Mouse (Mus musculus) kidney, adult 9 months (tissue): Measurements from ENCODE around the gene Gm21750.
"Not testable (repeated sequence)": the region's sequence is repeated elsewhere in the genome, so short reads cannot be mapped to it uniquely, and the experiment has no call there.

Experiments used
- DNase-seq: peaks from one replicate; pipeline ENCODE4 v3.0.0; 2022

Gene Gm21750

DNA sequence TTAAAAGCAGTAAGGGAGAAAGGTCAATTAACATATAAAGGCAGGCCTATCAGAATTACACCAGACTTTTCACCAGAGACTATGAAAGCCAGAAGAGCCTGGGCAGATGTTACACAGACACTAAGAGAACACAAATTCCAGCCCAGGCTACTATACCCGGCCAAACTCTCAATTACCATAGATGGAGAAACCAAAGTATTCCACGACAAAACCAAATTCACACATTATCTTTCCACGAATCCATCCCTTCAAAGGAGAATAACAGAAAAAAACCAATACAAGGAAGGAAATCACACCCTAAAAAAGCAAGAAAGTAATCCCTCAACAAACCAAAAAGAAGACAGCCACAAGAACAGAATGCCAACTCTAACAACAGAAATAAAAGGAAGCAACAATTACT lies at the start of gene Gm21750:
TSS of gene Gm21750 (plus strand) at position 301 of the 400 bp plus-strand sequence.
- DNase-seq, result not testable (repeated sequence)

DNA sequence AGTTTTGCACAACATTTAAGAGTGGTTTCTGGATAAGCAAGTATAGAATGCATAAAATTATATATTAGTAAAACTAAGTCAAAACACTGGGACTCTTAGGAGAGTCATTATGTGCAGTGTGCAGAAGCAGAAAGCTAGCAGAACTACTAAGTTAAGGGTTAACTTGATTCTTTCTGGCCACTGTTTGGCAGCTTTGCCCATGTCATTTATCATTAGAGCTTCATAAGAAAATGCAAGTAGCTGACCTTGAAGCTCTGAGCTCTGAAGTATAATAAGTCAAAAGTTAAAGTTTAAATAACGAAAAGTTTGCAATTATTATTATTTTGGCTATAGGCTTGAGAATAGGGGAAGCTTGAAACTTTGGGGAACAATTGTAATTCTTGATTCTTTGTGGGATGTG lies 46.1 kb upstream of the Gm21750 start:
- DNase-seq, result peak; percentile 66

GRCm38 (mm10) chr14:73620880-73621279 lies 40.1 kb upstream of the Gm21750 start:
- no peak for DNase-seq

GRCm38 (mm10) chr14:73622988-73623387 lies 38.0 kb upstream of the Gm21750 start:
- no peak for DNase-seq

GRCm38 (mm10) chr14:73625469-73625868 lies 35.6 kb upstream of the Gm21750 start:
- DNase-seq, result peak; percentile 38

GRCm38 (mm10) chr14:73631511-73631910 lies 29.5 kb upstream of the Gm21750 start:
- DNase-seq, result peak; percentile 85

- peak; percentile 70 for DNase-seq
Measured at GRCm38 (mm10) chr14:73632648-73633263, 28.3 kb upstream of the Gm21750 start.

DNA sequence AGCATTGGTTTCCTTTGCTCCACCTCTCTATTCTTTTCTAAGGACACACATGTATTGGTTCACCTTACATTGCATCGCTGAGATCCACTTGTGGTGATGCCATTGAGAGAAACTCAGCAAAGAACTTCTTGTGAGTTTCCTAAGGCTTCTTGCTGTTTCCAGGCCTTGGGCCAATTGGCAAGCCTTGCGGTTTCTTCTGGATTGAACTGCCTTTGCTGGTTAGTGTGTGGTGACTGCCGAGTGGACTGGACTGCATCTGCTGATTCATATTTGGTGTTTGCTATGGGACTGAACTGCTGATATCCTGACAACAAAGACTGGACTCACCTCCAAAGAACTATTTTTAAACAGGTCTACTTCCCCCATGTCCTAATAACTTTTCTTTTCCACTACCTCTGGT lies 26.7 kb upstream of the Gm21750 start:
- DNase-seq, result no peak

GRCm38 (mm10) chr14:73637460-73637859 lies 23.6 kb upstream of the Gm21750 start:
- DNase-seq, result peak; percentile 43

GRCm38 (mm10) chr14:73650179-73650578 lies 10.8 kb upstream of the Gm21750 start:
- no peak for DNase-seq

DNA sequence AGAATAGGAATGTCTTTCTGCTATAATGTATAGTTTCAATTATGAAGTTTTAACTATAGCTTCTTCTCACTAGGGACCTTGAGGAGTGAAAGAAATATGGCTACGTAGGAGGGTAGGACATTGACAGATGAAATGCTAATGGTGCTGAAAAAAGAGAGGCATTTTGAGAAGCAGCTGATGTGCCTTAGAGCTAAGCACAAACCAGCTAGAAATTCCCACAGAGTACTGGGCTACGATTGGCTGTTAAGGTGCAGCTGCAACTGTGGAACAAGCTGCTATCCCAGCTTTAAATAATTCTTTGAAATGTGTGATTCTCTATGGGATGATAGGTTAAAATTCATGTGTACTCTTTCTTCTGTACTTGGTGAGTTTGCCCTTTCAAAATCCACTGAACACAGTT lies 9.1 kb downstream of the Gm21750 start:
- no peak for DNase-seq

- no peak for DNase-seq
Measured at GRCm38 (mm10) chr14:73687726-73688125, 26.7 kb downstream of the Gm21750 start.

- no peak for DNase-seq
Measured at GRCm38 (mm10) chr14:73688427-73688826, 27.4 kb downstream of the Gm21750 start.

DNA sequence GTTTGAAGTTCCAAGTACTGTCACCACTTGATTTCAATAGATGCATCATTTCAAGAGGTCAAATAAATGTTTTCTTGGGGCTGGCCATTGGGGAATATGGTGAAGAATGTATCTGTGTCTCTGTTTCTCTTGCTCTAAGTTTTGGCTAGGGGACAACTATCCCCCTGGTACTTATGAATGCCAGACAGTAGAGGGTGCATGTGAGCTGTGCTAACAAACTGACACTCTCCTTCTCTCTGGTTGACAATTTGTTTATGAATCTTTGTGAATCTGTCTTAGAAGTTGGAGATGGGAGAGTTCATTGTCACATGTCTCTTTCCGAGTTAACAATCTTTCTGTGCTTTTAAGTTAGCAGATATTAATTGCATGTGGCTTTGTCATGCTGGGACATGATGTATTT lies 39.2 kb downstream of the Gm21750 start:
- peak; percentile 2 for DNase-seq

DNA sequence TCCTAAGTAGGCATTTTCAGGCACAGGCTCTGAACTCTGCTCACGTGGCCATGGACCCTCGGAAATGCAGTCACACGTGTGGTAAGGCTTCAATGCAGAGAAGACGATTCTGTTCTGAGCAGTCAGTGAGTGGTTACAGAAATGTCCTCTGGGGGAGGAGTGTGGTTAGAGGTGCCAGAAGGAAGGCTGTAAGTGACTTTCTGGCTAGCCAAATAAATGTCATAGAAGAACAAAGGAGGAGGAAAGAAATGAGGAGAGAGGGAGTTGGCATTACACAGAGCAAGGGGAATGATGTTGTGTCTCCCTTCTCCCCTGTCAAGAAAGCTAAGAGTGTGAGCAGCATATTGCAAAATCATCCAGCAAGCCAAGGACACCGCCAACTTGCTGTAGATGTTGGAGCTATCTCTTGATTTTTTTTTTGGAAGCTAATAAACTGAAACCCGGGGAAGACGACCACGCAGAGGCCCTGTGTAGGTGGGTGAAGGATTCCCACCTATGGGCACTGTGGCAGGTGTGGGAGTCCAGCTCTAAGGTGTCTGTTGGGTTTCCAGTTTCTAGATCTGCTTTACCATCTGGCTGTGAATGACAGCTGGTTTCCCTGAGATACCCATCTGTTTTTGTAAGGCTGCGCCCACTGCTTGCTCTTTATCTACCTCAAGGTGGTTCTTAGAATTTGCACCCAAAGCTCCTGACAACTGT lies 48.5 kb downstream of the Gm21750 start:
- no peak for DNase-seq
